Mouse (Mus musculus) inflammation-experienced regulatory T-cells, adult 6 months (primary cell): ENCODE results near the gene Atl2. TPM values are rescaled to one million over a fixed set of nuclear protein-coding genes. Genes with fewer than 3 reads are reported as not detected.

Source experiments
- ATAC-seq: one replicate; pipeline ENCODE4 v1.8.0; 2017
- polyA plus RNA-seq, 3 experiments: library from polyadenylated mRNA; unstranded; fragments of 100-300 nt; shearing (Covaris generic); gene quantifications; one replicate each; pipeline ENCODE4 v1.2.1; 2017

Gene Atl2
- polyA plus RNA-seq, 3 experiments from 2014 or later: 11.7 to 15.6 (median 14.0) TPM

DNA sequence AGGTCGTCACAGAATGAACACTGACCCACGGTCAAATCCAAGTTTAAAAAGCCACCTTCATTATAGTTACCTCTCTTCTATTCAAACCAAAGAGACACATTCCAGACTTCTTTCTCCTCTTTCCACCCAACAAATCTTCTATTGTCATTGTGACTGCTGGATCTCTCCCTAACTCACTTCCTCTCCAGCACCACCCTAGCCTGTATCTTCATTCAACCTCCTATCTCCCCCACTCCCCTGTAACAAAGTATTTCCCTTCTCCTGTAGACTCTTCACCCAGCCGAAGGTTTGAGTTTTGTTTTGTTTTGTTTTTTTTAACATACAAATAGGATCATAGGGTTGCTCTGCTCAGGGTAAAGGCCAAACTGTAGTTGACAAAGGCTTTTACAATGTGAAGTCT, 1.7 kb upstream of the Atl2 start:
- ATAC-seq: no peak

DNA sequence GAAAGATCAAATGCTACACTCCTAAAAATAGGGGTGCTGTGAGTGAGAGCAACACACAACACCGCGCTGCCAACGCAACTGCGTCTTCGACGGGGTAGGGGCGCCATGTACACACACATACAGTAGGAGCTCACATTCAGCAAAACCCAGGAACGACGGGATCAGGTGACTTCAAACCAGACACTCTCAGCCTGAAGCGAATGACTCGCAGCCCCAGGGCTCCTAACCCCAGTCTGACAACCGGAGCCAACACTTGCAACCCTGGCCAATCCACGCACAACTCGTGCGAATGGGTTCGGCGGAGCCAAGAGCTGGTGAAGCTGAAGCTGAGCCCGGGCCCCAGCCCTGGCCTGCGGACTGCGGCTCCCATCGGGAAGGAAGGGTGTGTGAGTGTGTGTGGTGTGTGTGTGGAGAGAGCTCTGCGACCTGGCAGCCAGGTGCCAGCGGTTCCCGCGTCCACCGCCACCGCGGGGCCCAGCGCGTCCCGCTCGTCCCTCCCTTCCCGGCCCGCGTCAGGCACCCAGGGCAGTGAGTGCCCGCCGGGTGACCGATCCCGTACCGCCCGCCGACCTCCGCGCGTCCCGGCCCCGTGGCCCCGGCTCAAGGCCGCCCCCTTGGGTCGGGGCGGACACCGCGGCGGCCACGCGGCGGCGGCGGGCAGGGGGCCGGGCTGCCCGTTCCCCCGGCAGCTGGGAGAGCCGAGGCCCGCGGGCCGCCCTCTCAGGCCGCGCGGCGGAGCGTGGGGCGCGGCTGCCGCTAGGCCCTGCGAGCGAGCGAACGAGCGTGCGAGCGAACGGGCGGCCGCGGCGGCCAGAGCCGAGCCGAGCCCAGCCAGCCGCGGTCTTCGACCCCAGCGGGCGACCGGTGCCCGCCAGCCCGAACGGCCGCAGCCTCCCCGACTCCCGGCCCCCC, 696 bp downstream of the Atl2 start:
- ATAC-seq: peak; percentile 36

DNA sequence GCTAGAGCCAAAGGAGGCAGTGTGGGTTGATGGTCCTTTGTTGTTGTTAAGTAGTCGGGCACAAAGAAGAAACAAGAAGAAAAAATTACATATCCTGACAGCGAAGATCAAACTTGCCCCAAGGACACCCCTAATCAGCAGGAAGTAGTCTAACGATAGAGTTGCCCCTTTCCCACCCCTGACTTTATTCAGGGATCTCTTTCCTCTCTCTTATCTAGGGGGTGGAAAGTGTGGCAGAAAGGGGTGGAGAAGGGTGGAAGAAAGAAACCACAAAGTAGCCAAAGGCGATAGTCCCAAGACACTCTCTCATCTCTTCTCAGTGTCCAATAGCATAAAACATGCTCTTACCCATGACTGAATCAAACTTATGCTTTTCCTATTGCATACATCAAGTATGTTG, 1.9 kb downstream of the Atl2 start:
- no peak for ATAC-seq

DNA sequence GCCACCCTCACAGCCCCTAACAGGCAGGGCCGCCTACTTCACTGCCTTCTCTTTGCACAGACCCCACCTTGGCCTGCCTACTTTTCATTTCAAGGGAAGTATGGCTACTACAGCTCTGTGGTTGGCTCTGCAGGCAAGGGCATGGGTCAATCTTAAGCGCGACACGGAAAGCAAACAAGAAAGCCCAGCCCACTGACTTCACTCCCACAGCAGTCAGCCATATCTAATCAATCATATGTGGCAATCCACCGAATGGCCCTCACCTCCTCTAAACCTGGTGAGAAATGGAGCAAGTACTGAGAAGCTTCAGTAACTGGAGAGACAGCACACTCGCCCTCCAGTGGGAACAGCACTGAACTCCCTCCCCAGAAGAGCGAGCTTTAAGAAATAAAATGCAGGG, 4.0 kb downstream of the Atl2 start:
- no peak for ATAC-seq

DNA sequence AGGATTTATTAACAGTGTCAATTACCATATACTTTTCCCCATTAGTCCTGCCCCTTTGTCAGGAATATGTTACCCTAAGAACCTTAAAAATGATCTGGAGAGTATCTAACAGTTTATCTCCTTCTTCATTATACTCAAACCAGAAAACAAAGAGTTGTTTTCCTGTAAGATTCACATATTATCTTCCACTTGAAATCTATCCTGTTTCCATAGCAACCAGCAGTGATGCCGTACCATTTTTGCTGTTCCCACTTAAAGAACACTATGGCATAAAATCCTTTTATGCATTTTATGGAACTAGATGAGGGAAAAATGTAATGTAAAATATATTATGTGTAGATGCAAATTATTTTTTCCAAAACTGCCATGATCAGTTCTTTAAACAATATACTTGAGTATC, 8.0 kb downstream of the Atl2 start:
- no peak for ATAC-seq

DNA sequence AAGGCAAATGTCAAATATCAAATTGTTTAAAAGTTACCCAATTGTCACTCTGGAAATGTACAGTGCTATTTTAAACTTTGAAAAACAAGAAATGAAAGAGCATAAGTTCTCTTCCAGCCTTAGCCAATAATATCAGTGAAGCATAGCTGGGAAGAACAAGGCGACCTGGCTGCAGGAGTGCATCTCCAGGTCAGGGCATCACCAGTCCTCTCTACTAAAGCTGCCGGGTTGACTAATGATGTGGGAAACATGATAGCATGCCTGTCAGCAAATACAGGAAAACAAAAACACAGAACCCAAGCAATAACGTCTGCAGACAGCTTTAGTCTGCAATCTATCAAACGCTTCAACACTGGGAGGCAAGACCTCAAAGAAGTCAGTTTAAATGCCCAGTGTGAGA, 12.7 kb downstream of the Atl2 start:
- ATAC-seq: no peak

DNA sequence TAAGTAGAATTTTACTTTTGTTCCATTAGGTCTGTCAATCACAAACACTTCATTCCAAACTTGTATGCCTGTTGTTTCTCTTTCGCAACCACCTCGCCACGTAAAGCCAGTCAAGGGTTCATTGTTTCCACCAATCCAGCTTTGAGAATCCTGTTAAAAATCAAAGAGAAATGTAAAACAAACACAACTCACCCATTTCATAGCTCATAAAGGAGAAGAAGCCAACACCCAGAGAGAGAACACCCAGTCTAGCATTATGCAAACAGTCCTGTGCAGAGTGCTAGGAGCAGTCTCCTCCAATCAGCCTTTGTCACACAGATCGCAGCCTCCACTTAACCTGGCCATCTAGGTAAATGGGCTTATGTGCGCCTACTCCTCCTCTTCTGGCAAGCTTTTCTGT, 30.9 kb downstream of the Atl2 start:
- no peak for ATAC-seq

DNA sequence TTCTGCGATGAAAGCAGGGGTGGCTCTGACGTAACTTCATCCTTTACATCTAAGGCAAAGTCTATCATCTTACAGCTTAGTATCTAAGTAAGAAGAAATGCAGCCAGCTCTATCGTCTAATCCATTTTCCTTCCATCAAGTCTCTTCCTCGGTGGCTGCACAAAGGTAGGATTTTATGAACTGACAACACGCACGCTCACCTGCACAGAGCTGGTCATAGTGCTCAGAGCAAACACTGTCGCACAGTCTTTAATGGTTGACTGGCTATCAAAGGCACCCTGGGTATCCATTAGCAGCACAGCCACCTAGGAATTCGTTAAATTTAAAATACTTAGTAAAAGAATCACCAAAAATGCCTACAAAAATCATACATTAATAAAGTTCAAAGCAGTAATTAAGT, 31.4 kb downstream of the Atl2 start:
- ATAC-seq: no peak

DNA sequence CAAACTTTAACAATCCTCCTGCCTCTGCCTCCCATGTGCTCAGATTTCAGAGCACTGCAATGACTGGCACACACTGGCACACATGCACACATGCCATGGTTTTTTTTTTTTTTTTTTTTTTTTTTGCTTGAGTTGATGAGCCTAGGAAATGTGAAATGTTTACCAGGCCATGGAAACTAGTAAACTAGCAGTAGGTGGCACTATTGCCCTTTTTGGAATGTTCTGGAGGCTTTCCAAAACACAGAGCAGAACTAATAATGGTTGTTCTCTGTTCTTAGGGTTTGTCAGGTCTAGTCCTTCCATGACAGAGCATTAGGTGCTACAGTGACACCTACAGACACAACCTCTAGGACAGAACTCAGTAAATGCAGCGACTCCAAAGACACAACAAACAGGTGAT, 33.9 kb downstream of the Atl2 start:
- no peak for ATAC-seq

DNA sequence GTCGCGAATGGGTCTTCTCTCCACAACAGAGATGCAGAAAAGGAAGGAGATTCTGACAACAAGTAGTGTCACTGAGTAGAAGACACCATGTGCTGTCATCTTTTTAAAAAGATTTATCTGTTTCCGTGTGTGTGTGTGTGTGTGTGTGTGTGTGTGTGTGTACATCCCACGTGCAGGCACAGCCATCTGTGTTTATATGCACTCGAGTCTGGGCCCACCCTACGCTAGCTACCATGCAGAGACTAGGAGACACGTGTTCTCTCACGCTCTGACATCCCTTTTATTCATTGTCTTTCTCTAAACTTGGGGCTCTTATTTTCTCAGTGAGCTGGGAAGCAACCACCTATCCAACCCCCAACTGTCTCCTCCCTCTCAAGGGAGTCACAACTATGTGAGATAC, 40.4 kb downstream of the Atl2 start:
- ATAC-seq: no peak

DNA sequence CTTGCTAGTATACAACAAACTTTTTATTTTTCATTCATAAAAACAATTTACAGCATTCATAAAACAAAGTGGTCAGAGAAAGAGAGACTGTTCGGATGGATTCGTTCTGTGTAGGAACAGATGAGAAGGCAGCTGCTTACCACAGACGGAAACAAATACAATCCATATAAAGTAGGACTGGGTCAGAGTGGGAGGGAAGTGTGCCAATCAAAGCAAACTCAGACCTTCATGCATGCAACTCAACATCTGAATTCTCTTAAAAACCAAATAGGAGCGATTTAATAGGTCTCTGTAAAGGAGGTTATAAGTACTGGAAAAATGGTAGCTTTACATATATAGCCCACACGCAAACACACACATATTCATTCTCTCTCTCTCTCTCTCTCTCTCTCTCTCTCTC, 47.5 kb downstream of the Atl2 start:
- no peak for ATAC-seq

DNA sequence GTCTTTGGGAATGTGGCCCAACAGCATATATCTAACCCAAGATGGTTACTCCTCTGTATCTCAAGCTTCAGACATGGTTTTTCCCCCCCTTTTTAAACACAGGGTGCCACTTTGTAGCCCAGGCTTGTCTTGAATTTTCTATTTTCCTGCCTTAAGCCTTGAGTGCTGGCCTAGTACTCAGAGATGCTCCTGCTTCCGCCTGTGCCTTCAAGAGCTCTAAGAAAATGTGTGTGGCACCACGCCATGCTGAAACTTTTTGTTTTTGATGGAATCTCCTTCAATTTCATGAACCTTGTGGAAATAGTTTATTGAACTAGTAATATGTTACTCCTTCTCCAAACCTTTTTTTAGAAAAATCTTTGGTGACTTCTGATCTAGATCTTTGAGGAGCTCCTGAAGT, 49.7 kb downstream of the Atl2 start:
- ATAC-seq: no peak

DNA sequence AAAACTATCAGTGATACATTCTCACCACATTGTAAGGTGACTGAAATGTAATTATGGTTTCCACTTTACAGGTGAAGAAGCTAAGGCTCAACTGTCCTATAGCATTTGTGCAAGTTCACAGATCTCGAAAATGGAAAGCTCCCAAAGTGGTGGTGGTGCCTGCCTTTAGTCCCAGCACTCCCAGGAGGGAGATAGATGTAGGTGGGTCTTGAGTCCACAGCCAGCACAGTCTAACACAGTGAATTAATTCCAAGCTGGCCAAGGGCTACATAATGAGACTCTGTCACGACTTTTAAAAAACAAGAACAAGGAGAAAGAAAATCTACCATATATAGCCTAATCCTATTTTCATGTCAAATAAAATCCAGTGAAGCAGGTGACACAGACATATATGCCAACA, 50.2 kb downstream of the Atl2 start:
- no peak for ATAC-seq

DNA sequence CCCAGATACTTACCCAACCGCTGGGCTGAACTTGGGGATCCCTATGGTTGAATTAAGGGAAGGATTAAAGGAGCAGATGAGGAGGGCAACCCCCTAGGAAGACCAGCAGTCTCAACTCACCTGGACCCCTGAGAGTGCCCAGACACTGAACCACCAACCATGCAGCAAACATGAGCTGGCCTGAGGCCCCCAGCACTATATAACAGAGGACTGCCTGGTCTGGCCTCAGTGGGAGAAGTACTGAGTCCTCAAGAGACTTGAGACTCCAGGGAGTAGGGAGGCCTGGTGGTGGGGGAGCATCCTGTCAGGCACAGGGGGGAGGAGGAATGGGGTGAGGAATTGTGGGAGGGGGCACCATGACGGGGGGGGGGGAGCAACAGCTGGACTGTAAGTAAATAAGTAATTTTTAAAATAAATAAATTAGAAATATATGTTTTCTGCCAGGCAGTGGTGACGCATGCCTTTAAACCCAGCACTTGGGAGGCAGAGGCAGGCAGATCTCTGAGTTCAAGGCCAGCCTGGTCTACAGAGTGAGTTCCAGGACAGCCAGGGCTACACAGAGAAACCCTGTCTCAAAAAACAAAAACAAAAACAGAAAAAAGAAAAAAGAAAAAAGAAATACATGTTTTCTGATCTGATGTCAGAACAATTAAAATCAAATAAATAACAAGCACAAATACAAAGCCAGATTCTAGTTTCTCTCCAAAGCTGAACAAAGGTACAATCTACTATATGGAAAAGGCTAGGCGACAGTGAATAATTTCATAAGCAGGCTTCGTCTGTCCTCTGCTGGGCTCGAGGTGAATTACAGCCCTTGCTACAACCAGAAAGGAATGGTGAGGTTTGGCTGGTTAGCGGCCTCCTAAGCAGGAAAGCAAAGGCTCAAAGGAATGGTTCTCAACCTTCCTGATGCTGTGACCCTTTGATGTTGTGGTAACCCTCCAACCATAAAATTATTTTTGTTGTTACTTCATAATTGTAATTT, 55.4 kb downstream of the Atl2 start:
- peak; percentile 41 for ATAC-seq

DNA sequence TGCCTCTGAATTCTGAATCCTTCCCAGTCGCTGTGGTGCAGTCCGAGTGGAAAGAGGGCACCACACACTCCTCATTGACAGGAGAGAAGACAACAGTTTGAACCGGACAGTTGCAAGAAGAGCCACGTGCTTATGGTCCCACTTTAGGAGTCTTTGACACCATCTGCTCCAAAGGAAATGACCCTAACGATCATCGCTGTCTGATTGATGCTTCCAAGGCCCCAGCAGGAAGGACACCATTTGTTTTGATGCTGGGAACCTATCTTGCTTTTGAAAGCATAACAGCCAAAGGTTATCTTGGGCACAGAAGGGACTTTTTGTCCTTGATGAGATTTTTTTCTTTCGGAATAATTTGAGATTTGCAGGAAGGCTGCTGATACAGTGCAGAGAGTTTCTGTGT, 58.9 kb downstream of the Atl2 start:
- ATAC-seq: no peak

DNA sequence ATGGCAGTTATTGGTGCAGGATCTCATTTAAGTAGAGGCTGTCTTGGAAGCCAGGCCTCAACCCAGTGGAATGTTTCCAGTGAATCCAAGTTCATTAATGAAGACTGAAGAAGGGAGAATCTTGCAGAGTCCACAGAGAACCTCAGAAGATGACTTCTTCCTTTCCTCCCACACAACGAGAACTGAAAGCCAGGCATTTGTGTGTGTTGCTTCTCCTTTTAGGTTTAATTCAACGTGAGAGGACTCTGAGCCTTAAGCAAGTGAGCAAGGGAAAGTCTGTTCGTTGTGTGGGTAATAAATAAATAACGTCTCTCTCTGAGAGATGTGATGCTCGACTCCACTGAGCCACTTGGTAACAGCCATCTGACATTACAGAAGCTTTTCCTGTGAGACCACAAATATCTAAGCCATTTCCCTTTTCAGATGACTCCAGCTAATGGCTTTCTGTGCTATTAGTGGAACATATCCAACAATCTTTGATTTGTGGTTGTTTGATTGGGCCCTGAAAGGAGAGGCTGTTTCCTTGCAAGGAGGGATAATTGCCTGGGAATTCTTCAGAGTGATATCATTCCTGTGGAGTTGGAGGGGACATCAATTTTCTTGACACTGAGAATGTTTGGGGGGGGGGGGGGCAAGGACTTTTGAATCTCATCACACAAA, 60.1 kb downstream of the Atl2 start:
- ATAC-seq: no peak

DNA sequence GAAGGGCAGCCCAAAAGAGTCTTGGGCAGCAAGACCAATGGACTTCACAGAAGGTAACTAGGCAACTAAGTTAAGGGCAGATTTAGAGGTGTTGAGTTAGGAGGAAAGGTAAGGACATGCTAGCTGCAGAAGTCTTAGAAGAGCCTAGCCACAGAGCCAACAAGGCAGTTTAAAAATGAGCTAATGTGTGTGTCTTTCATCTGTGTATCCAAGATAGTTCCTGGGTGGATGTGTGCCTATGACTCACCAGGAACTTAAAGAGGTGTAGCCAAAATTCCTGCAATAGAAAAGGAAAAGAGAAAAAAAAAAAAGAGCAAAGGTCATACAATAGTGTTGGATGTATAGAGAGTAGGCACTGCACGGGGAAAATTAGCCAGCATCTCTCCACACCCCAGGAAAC, 63.6 kb downstream of the Atl2 start:
- no peak for ATAC-seq

DNA sequence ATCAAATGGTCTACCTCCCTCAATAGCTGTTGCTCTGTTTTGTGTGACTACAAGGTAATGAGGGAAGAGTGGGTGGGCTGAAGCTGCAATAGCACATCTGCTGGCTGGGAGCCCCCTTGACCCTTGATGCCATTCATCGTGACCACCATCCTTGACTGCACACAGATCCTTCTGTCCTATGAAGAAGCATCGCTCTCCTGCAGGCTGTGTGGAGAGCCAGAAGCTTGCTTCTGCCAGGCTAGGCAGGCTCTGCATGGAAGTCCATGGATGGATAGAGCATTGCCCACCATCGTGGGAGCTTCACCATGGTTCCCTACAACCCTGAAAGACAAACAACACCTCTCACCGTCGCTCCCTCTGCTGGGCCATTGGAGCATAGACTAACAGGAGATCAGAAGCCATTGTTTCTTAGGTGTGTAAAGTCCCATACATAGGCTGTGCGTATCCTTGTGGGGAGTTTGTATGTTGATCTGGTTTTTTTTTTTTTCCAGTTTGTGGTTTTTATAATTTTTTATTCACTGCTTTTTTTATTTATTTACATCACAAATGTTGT, 69.4 kb downstream of the Atl2 start:
- ATAC-seq: no peak

DNA sequence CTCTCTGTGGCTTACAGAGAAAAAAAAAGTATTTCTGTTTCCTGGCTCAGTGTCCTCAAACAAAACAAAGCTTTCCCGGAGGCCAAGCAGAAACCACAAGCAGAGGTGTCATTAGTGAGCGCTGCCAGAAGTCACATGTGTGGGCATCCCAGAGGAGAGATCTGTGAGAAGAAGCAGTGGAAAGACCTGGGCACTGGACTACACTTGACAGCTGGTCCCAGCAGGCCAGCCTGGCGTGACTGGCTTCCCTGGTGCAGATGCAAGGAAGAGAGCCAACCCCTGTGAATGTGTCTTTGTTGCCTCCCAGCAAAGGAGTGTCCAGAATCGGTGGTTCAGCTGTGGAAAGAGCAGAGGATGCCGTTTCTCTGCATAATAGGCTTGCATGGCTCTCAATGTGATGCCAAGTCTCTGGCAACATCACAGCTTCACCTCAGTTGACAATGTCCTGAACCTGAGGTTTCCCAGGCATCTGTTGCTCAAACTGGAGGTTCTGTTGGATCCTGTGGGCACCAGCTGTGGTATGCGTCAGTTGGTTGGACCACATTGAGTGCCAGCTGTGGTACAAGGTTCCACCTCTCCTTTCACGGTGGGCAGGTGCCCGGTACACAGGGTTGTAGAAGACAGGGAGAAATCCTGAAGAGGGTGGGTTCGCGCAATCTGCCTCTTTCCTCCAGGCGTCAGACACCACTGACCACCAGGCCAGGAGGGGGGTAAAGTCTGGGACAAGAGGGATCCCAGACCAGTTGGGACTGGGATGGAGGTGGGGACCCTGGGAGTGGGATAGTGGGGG, 70.5 kb downstream of the Atl2 start:
- ATAC-seq: no peak

DNA sequence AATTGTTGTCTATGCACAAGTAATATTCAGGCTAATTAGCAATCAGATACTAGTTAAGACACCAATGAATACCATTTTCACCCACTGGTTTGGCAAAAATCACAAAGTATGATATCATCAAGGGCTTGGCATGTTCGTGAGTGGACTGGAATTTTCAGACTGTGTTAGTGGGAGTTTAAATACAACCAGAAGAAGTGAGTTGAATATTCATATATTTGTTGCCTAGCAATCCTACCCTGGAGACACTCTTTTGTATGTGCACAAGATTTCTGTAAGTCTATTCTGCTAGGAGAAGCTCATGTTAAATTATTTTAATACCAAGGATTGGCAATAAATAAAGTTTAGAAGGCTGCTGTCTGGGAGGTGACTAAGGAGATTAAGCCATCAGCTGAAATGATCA, 71.5 kb downstream of the Atl2 start:
- no peak for ATAC-seq

DNA sequence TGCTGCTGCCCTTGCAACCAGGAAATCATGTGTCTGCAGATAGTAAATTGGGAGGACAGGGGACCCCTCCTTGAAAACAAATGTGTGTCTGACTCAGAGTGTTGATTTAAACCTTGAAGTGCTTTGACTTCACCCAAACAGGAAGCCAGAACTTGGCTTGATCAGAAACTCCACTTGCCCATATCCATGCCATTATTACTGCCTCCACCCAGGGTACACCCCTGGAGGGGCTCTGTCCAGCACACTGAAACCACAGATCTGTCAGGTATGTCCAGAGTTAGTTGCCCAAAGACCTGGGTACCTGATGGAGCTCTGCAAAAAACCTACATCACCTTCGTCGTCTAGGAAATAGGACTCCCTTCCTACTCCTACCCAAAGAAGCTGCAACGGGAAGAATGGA, 77.0 kb downstream of the Atl2 start:
- no peak for ATAC-seq

DNA sequence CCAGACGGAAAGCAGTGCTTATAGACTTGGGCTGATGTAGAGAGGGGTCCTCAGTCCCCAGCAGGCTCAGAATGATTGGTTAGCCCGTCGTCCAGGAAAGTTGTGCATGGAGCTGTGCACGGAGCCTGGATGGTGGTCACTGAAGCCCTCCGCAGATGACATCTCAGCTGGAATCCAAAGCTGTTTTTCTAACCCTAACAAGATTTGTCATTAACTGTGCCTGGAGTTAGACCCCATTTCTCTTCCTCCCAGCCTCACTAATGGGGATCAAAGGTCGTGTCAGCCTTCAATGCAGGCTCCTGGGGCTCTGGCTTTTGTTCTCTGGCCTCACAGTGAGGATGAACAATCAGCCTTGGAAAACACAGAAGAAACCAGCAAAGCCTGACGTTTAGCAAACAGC, 77.9 kb downstream of the Atl2 start:
- no peak for ATAC-seq
